Mouse (Mus musculus) Muller cell, postnatal 12 days (primary cell): ENCODE measurements around the gene Zdhhc9.

Experiments used
- DNase-seq: peaks from one replicate; pipeline ENCODE4 v3.0.0-alpha.2; 2015; ENCODE audit errors: inconsistent ontology term

Zdhhc9 gene

GRCm38 (mm10) chrX:48126903-48127476, 81.7 kb downstream of the Zdhhc9 start:
- no peak for DNase-seq

- peak; percentile 52 for DNase-seq
Measured at GRCm38 (mm10) chrX:48124132-48125071, 84.3 kb downstream of the Zdhhc9 start.
